25 mouse cellular contexts compared by ENCODE assay signal in genomic region chr1:78436445-78436844, GRCm38 (mm10).
"Had no signal": no experiment of that assay in that cellular context is flagged by ENCODE, and none has a peak within 500 bp of the region (broad histone marks: within the 10 kb centered on the region; RNA-seq: fewer than 3 reads in every experiment).

No protein-coding gene starts in this region.

- H3K27ac ChIP-seq: layer of hippocampus, adult 2 months; limb, embryonic 10.5 days; limb, embryonic 13.5 days; liver, embryonic 12.5 days; liver, embryonic 15.5 days; lung, embryonic 15.5 days; macrophage; midbrain, embryonic 13.5 days; neural tube, embryonic 13.5 days; stomach, postnatal 0 days had no signal

- H3K27me3 ChIP-seq: kidney, embryonic 15.5 days; limb, embryonic 13.5 days; liver, embryonic 12.5 days; liver, embryonic 15.5 days; lung, embryonic 15.5 days; neural tube, embryonic 13.5 days had no signal

- DNase-seq: kidney, adult 11 months; kidney, adult 8-10 months; kidney, postnatal 14 days; layer of hippocampus, adult 9-11 months; liver; lung, adult 18-20 months; lung, postnatal 14 days; retina, postnatal 1 day; right cerebral cortex, postnatal 25 days; thymus, adult 2 months; thymus, postnatal 14 days; thymus, postnatal 4 days had no signal

- H3K4me3 ChIP-seq: kidney, embryonic 15.5 days; layer of hippocampus, adult 2 months; limb, embryonic 10.5 days; limb, embryonic 13.5 days; liver, embryonic 12.5 days; liver, embryonic 15.5 days; lung, embryonic 15.5 days; midbrain, embryonic 13.5 days; myocyte; neural tube, embryonic 13.5 days had no signal

- ATAC-seq: liver, embryonic 12.5 days; midbrain, embryonic 13.5 days; midbrain, embryonic 16.5 days had no signal

- H3K9ac ChIP-seq: kidney, embryonic 15.5 days; limb, embryonic 13.5 days; liver, embryonic 12.5 days; liver, embryonic 15.5 days; lung, embryonic 15.5 days; midbrain, embryonic 13.5 days; neural tube, embryonic 13.5 days had no signal

- H3K9me3 ChIP-seq: kidney, embryonic 15.5 days; limb, embryonic 10.5 days; limb, embryonic 13.5 days; liver, embryonic 12.5 days; liver, embryonic 15.5 days; lung, embryonic 15.5 days; midbrain, embryonic 13.5 days; neural tube, embryonic 13.5 days had no signal

- H3K4me1 ChIP-seq: liver, embryonic 12.5 days; liver, embryonic 15.5 days; lung, embryonic 15.5 days; midbrain, embryonic 13.5 days; neural tube, embryonic 13.5 days had no signal

- H3K4me2 ChIP-seq: kidney, embryonic 15.5 days; limb, embryonic 13.5 days; liver, embryonic 12.5 days; liver, embryonic 15.5 days; lung, embryonic 15.5 days; midbrain, embryonic 13.5 days; neural tube, embryonic 13.5 days had no signal
